Mouse (Mus musculus): ENCODE measurements at regions not wholly inside any gene's neighbourhood (a gene's known extent, or its start where the extent isn't known, plus 50 kb on each side); places are given as distances from the start of the nearest gene placed in this dataset.

GRCm38 (mm10) chr10:109188761-109189503 is 178.2 kb upstream of the Syt1 start:
- 69% methylated on average over 8 of the region's 8 CpGs for WGBS
- TF ChIP-seq CTCF (IDR thresholded peaks at IDR 0.05; ENCODE audit: low read depth), result no peak
- Histone ChIP-seq H3K27ac (ENCODE audit: low read depth) (no peak overlapping the region), H3K4me3 (ENCODE audit: low read depth, low read length) (no peak overlapping the region), H3K4me2 (no peak overlapping the region), H3K9ac (no peak overlapping the region), H3K4me1 (ENCODE audit: insufficient read depth) (no peaks in the 10 kb centered on the region), H3K36me3 (ENCODE audit: insufficient read depth) (no peaks in the 10 kb centered on the region), H3K9me3 (ENCODE audit: low read depth, low read length) (no peaks in the 10 kb centered on the region), H3K27me3 (ENCODE audit: insufficient read depth, low read length) (no peaks in the 10 kb centered on the region)
- no peak for DNase-seq
- ATAC-seq (ENCODE audit: insufficient read depth), result no peak

GRCm38 (mm10) chr10:109188252-109188651 is 177.5 kb upstream of the Syt1 start:
- ATAC-seq (ENCODE audit: insufficient read depth) (no peak), DNase-seq (no peak)
- Histone ChIP-seq H3K27ac (ENCODE audit: low read depth) (no peak overlapping the region), H3K4me1 (ENCODE audit: insufficient read depth) (no peaks in the 10 kb centered on the region), H3K36me3 (ENCODE audit: insufficient read depth) (no peaks in the 10 kb centered on the region), H3K9me3 (ENCODE audit: low read depth, low read length) (no peaks in the 10 kb centered on the region), H3K4me2 (no peak overlapping the region), H3K4me3 (ENCODE audit: low read depth, low read length) (no peak overlapping the region), H3K9ac (no peak overlapping the region), H3K27me3 (ENCODE audit: insufficient read depth, low read length) (no peaks in the 10 kb centered on the region)
- WGBS, result 74% methylated on average over 4 of the region's 4 CpGs
- TF ChIP-seq CTCF (IDR thresholded peaks at IDR 0.05; ENCODE audit: low read depth), result no peak

GRCm38 (mm10) chr10:109185243-109185642 is 174.5 kb upstream of the Syt1 start:
- Histone ChIP-seq H3K4me1 (ENCODE audit: insufficient read depth) (no peaks in the 10 kb centered on the region), H3K9me3 (ENCODE audit: low read depth, low read length) (no peaks in the 10 kb centered on the region), H3K27me3 (ENCODE audit: insufficient read depth, low read length) (no peaks in the 10 kb centered on the region), H3K4me2 (no peak overlapping the region), H3K27ac (ENCODE audit: low read depth) (no peak overlapping the region), H3K36me3 (ENCODE audit: insufficient read depth) (no peaks in the 10 kb centered on the region), H3K4me3 (ENCODE audit: low read depth, low read length) (no peak overlapping the region), H3K9ac (no peak overlapping the region)
- no peak for DNase-seq
- no peak for TF ChIP-seq CTCF (IDR thresholded peaks at IDR 0.05; ENCODE audit: low read depth)
- WGBS, result 21% methylated on average over 2 of the region's 2 CpGs
- ATAC-seq (ENCODE audit: insufficient read depth), result no peak

- Histone ChIP-seq H3K36me3 (ENCODE audit: insufficient read depth) (no peaks in the 10 kb centered on the region), H3K4me3 (ENCODE audit: low read depth, low read length) (no peak overlapping the region), H3K9ac (no peak overlapping the region), H3K27ac (ENCODE audit: low read depth) (no peak overlapping the region), H3K4me1 (ENCODE audit: insufficient read depth) (no peaks in the 10 kb centered on the region), H3K4me2 (no peak overlapping the region), H3K27me3 (ENCODE audit: insufficient read depth, low read length) (no peaks in the 10 kb centered on the region), H3K9me3 (ENCODE audit: low read depth, low read length) (no peaks in the 10 kb centered on the region)
- WGBS, result 68% methylated on average over 4 of the region's 4 CpGs
- no peak for TF ChIP-seq CTCF (IDR thresholded peaks at IDR 0.05; ENCODE audit: low read depth)
- ATAC-seq (ENCODE audit: insufficient read depth) (no peak), DNase-seq (no peak)
Observed at GRCm38 (mm10) chr10:109180527-109180926, 169.7 kb upstream of the Syt1 start.

- DNase-seq, result no peak
- Histone ChIP-seq H3K36me3 (ENCODE audit: insufficient read depth) (no peaks in the 10 kb centered on the region), H3K27me3 (ENCODE audit: insufficient read depth, low read length) (no peaks in the 10 kb centered on the region), H3K9me3 (ENCODE audit: low read depth, low read length) (no peaks in the 10 kb centered on the region), H3K4me3 (ENCODE audit: low read depth, low read length) (no peak overlapping the region), H3K4me1 (ENCODE audit: insufficient read depth) (no peaks in the 10 kb centered on the region), H3K9ac (no peak overlapping the region), H3K4me2 (no peak overlapping the region), H3K27ac (ENCODE audit: low read depth) (no peak overlapping the region)
- ATAC-seq (ENCODE audit: insufficient read depth), result no peak
- WGBS, result 90% methylated on average over 1 of the region's 1 CpGs
- TF ChIP-seq CTCF (IDR thresholded peaks at IDR 0.05; ENCODE audit: low read depth), result no peak
Observed at GRCm38 (mm10) chr10:109160730-109161129, 149.9 kb upstream of the Syt1 start.

GRCm38 (mm10) chr10:109155768-109156167 is 145.0 kb upstream of the Syt1 start:
- no peaks in the 10 kb centered on the region for H3K9me3 ChIP-seq (ENCODE audit: low read depth, low read length)
- no peak overlapping the region for H3K9ac ChIP-seq
- H3K36me3 ChIP-seq (ENCODE audit: insufficient read depth), result no peaks in the 10 kb centered on the region
- no peak for TF ChIP-seq CTCF (IDR thresholded peaks at IDR 0.05; ENCODE audit: low read depth)
- no peak overlapping the region for H3K4me3 ChIP-seq (ENCODE audit: low read depth, low read length)
- H3K4me2 ChIP-seq, result no peak overlapping the region
- H3K27me3 ChIP-seq (ENCODE audit: insufficient read depth, low read length), result no peaks in the 10 kb centered on the region
- 78% methylated on average over 5 of the region's 5 CpGs for WGBS
- H3K27ac ChIP-seq (ENCODE audit: low read depth), result no peak overlapping the region
- H3K4me1 ChIP-seq (ENCODE audit: insufficient read depth), result no peaks in the 10 kb centered on the region
- no peak for DNase-seq
- ATAC-seq (ENCODE audit: insufficient read depth), result no peak

GRCm38 (mm10) chr10:109140421-109140938 is 129.7 kb upstream of the Syt1 start:
- H3K9ac ChIP-seq, result no peak overlapping the region
- H3K27me3 ChIP-seq (ENCODE audit: insufficient read depth, low read length), result no peaks in the 10 kb centered on the region
- no peak for DNase-seq
- H3K9me3 ChIP-seq (ENCODE audit: low read depth, low read length), result no peaks in the 10 kb centered on the region
- ATAC-seq (ENCODE audit: insufficient read depth), result no peak
- 80% methylated on average over 7 of the region's 7 CpGs for WGBS
- H3K4me3 ChIP-seq (ENCODE audit: low read depth, low read length), result no peak overlapping the region
- no peak overlapping the region for H3K27ac ChIP-seq (ENCODE audit: low read depth)
- no peak overlapping the region for H3K4me2 ChIP-seq
- no peak for TF ChIP-seq CTCF (IDR thresholded peaks at IDR 0.05; ENCODE audit: low read depth)
- no peaks in the 10 kb centered on the region for H3K36me3 ChIP-seq (ENCODE audit: insufficient read depth)
- no peaks in the 10 kb centered on the region for H3K4me1 ChIP-seq (ENCODE audit: insufficient read depth)
